Mouse (Mus musculus) CH12.LX (cell line): ENCODE measurements at regions not wholly inside any gene's neighbourhood (a gene's known extent, or its start where the extent isn't known, plus 50 kb on each side); places are given as distances from the start of the nearest gene placed in this dataset.

Experiments
- DNase-seq: peaks from one replicate; pipeline ENCODE4 v3.0.0-alpha.2; 2013; ENCODE audit errors: extremely low read depth
- H3K27ac ChIP-seq: 2 replicates; pipeline ENCODE4 v1.5.1; 2012; ENCODE audit warnings: low read depth, mild to moderate bottlenecking, control low read depth, moderate library complexity; ENCODE audit not compliant: insufficient read depth
- H3K27me3 ChIP-seq: replicated peaks from 2 replicates; pipeline ENCODE3; 2012; ENCODE audit warnings: inconsistent platforms
- H3K36me3 ChIP-seq, 2 experiments: replicated peaks in 1 of 2; 2 replicates each; pipeline versions ENCODE3 to v1.6.1; 2012; ENCODE audit warnings: inconsistent platforms in 1 of 2, low read length in 1 of 2, mild to moderate bottlenecking in 1 of 2, mixed read lengths in 1 of 2, moderate library complexity in 1 of 2; ENCODE audit not compliant: control insufficient read depth in 1 of 2, insufficient read depth in 1 of 2
- H3K4me1 ChIP-seq, 2 experiments: 2 replicates each; pipeline ENCODE4 v1.6.1; 2012; ENCODE audit warnings: inconsistent platforms in 1 of 2, moderate library complexity in 1 of 2; ENCODE audit not compliant: insufficient read depth in 2 of 2, control insufficient read depth in 1 of 2
- H3K4me2 ChIP-seq: 2 replicates; pipeline ENCODE4 v1.6.1; 2012; ENCODE audit warnings: low read depth, mild to moderate bottlenecking, control low read depth; ENCODE audit not compliant: poor library complexity, insufficient read depth, severe bottlenecking
- H3K4me3 ChIP-seq, 3 experiments: fragments of 150-350 bp in 1 of 3; sonication (generic) in 1 of 3; replicated peaks in 1 of 3; 2 replicates each; pipeline versions ENCODE3 to v1.5.1; 2011 to 2012; ENCODE audit warnings: low read depth in 2 of 3, low read length in 2 of 3, mild to moderate bottlenecking in 2 of 3, moderate library complexity in 2 of 3, control low read depth in 1 of 3, improper control_type of control experiment in 1 of 3, inconsistent platforms in 1 of 3, mixed read lengths in 1 of 3; ENCODE audit not compliant: poor library complexity in 1 of 3
- H3K79me2 ChIP-seq: replicated peaks from 2 replicates; pipeline ENCODE4 v1.6.1; 2012; ENCODE audit warnings: mild to moderate bottlenecking, moderate library complexity; ENCODE audit not compliant: control insufficient read depth, poor library complexity, insufficient read depth, severe bottlenecking; ENCODE audit errors: extremely low read depth
- H3K9ac ChIP-seq: 2 replicates; pipeline ENCODE4 v1.6.1; 2012; ENCODE audit warnings: low read depth, mild to moderate bottlenecking, control low read depth, moderate library complexity; ENCODE audit not compliant: insufficient read depth
- H3K9me3 ChIP-seq: replicated peaks from 2 replicates; pipeline ENCODE3; 2012; ENCODE audit warnings: low read length, inconsistent platforms, mixed read lengths
- CHD2 ChIP-seq: IDR thresholded peaks from 2 replicates; pipeline ENCODE4 v1.6.1; 2011; ENCODE audit warnings: low read length, improper control_type of control experiment
- E2F4 ChIP-seq: IDR thresholded peaks from 2 replicates; pipeline ENCODE4 v1.6.1; 2011; ENCODE audit warnings: low read depth, low read length, improper control_type of control experiment; ENCODE audit not compliant: insufficient replicate concordance
- ELF1 ChIP-seq: IDR thresholded peaks from 2 replicates; pipeline ENCODE4 v1.6.1; 2014; ENCODE audit warnings: low read depth, mild to moderate bottlenecking, inconsistent platforms, low read length, improper control_type of control experiment
- EP300 ChIP-seq: IDR thresholded peaks from 2 replicates; pipeline ENCODE4 v1.6.1; 2011; ENCODE audit warnings: low read length, improper control_type of control experiment
- GABPA ChIP-seq: IDR thresholded peaks from 2 replicates; pipeline ENCODE4 v1.6.1; 2012; ENCODE audit warnings: low read depth, low read length, improper control_type of control experiment, inconsistent platforms; ENCODE audit not compliant: insufficient replicate concordance
- HCFC1 ChIP-seq: IDR thresholded peaks from 2 replicates; pipeline ENCODE4 v1.6.1; 2012; ENCODE audit warnings: low read depth, mild to moderate bottlenecking, inconsistent platforms, low read length, improper control_type of control experiment
- IRF4 ChIP-seq: IDR thresholded peaks from 2 replicates; pipeline ENCODE4 v1.6.1; 2014; ENCODE audit warnings: low read depth, mild to moderate bottlenecking, inconsistent platforms, low read length, improper control_type of control experiment
- KAT2A ChIP-seq: IDR thresholded peaks from 2 replicates; pipeline ENCODE4 v1.6.1; 2012; ENCODE audit warnings: low read length, improper control_type of control experiment, inconsistent platforms; ENCODE audit not compliant: insufficient replicate concordance
- MAX ChIP-seq: IDR thresholded peaks from 2 replicates; pipeline ENCODE4 v1.6.1; 2011; ENCODE audit warnings: low read length, improper control_type of control experiment
- MAZ ChIP-seq: IDR thresholded peaks from 2 replicates; pipeline ENCODE4 v1.6.1; 2012; ENCODE audit warnings: low read depth, mild to moderate bottlenecking, inconsistent platforms, low read length, improper control_type of control experiment, moderate library complexity
- MYC ChIP-seq: IDR thresholded peaks from 2 replicates; pipeline ENCODE4 v1.6.1; 2011; ENCODE audit warnings: low read depth, mild to moderate bottlenecking, improper control_type of control experiment, low read length
- NRF1 ChIP-seq: IDR thresholded peaks from 2 replicates; pipeline ENCODE4 v1.6.1; 2014; ENCODE audit warnings: low read depth, mild to moderate bottlenecking, inconsistent platforms, low read length, improper control_type of control experiment, moderate library complexity
- PAX5 ChIP-seq: IDR thresholded peaks from 2 replicates; pipeline ENCODE4 v1.6.1; 2012; ENCODE audit warnings: low read length, inconsistent platforms, mixed read lengths
- RAD21 ChIP-seq: IDR thresholded peaks from 2 replicates; pipeline ENCODE4 v1.6.1; 2011; ENCODE audit warnings: low read depth, mild to moderate bottlenecking, low read length, improper control_type of control experiment, moderate library complexity
- SIN3A ChIP-seq: IDR thresholded peaks from 2 replicates; pipeline ENCODE4 v1.6.1; 2012; ENCODE audit warnings: low read length, improper control_type of control experiment, inconsistent platforms
- SMC3 ChIP-seq: IDR thresholded peaks from 2 replicates; pipeline ENCODE4 v1.6.1; 2011; ENCODE audit warnings: low read depth, low read length, improper control_type of control experiment
- TBP ChIP-seq: conservative IDR thresholded peaks from 2 replicates; pipeline ENCODE4 v1.6.1; 2011; ENCODE audit warnings: low read depth, low read length, improper control_type of control experiment
- TCF12 ChIP-seq: IDR thresholded peaks from 2 replicates; pipeline ENCODE4 v1.6.1; 2014; ENCODE audit warnings: low read depth, mild to moderate bottlenecking, inconsistent platforms, low read length, improper control_type of control experiment
- USF1 ChIP-seq: IDR thresholded peaks from 2 replicates; pipeline ENCODE4 v1.6.1; 2014; ENCODE audit warnings: low read depth, mild to moderate bottlenecking, inconsistent platforms, low read length, improper control_type of control experiment
- USF2 ChIP-seq: conservative IDR thresholded peaks from 2 replicates; pipeline ENCODE4 v1.6.1; 2011; ENCODE audit warnings: low read depth, low read length, improper control_type of control experiment
- ZC3H11A ChIP-seq: IDR thresholded peaks from 2 replicates; pipeline ENCODE4 v1.6.1; 2012; ENCODE audit warnings: low read depth, mild to moderate bottlenecking, inconsistent platforms, low read length, improper control_type of control experiment
- ZMIZ1 ChIP-seq: IDR thresholded peaks from 2 replicates; pipeline ENCODE4 v1.6.1; 2012; ENCODE audit warnings: low read depth, mild to moderate bottlenecking, inconsistent platforms, low read length, improper control_type of control experiment
- dilution Hi-C: fragments of 300-500 bp; cut with MboI; formaldehyde crosslinking; loops from 2 replicates; pipeline ENCODE4 v1.14.3; 2020; ENCODE audit warnings: low sequenced_read_pairs; ENCODE audit not compliant: extremely low pct_unique_long_range_greater_than_20kb, extremely low pct_ligation_motif_present
- in situ Hi-C: fragments of 300-500 bp; cut with MboI; formaldehyde crosslinking; loops from 3 replicates; pipeline ENCODE4 v1.14.3; 2019; ENCODE audit warnings: low sequenced_read_pairs, low pct_ligation_motif_present, low pct_unique_long_range_greater_than_20kb, mixed read lengths

GRCm38 (mm10) chr9:73198261-73199085 is 85.2 kb downstream of the Rsl24d1 start:
- no peaks in the 10 kb centered on the region for H3K79me2 ChIP-seq
- dilution Hi-C loops (no loop called here), in situ Hi-C loops (no loop called here)
- DNase-seq = no peak
- no peaks in the 10 kb centered on the region for H3K27me3 ChIP-seq
- no peaks in the 10 kb centered on the region for H3K36me3 ChIP-seq
- peaks cover 0 to 4% of the 10 kb centered on the region in 2 experiments; a peak in 1 of 4 replicates for H3K4me1 ChIP-seq
- no peak overlapping the region for H3K9ac ChIP-seq
- H3K4me2 ChIP-seq = no peak overlapping the region
- peaks cover 3% of the 10 kb centered on the region for H3K9me3 ChIP-seq
- TF ChIP-seq MAZ (no peak), SMC3 (no peak), HCFC1 (no peak), NRF1 (no peak), USF2 (no peak), RAD21 (no peak), ZMIZ1 (no peak), MYC (no peak), ELF1 (no peak), SIN3A (no peak), EP300 (no peak), GABPA (no peak)
- H3K27ac ChIP-seq = no peak overlapping the region
- H3K4me3 ChIP-seq = no peak overlapping the region

GRCm38 (mm10) chr9:73223111-73223510 is 109.9 kb downstream of the Rsl24d1 start:
- Histone ChIP-seq H3K9ac (no peak overlapping the region), H3K9me3 (no peaks in the 10 kb centered on the region), H3K4me1 (no peaks in the 10 kb centered on the region), H3K36me3 (no peaks in the 10 kb centered on the region), H3K4me2 (no peak overlapping the region), H3K4me3 (no peak overlapping the region), H3K27me3 (peaks cover 3% of the 10 kb centered on the region), H3K27ac (no peak overlapping the region), H3K79me2 (no peaks in the 10 kb centered on the region)
- in situ Hi-C loops = no loop called here
- dilution Hi-C loops = no loop called here
- no peak for DNase-seq
- TF ChIP-seq GABPA (no peak), TBP (no peak), MYC (no peak), TCF12 (no peak), ZMIZ1 (no peak), ZC3H11A (no peak), PAX5 (no peak), KAT2A (no peak), USF1 (no peak), E2F4 (no peak), MAX (no peak), HCFC1 (no peak), IRF4 (no peak), USF2 (no peak), CHD2 (no peak)
